ENCODE assay signal across 7 mouse cellular contexts in genomic region chr11:120631726-120632448, GRCm38 (mm10). TPM values are rescaled to one million over a fixed set of nuclear protein-coding genes. Genes with fewer than 3 reads are reported as not detected.
DNase-seq lines count a peak whose midpoint lies in the region; ATAC-seq and TF ChIP-seq lines count a peak whose summit lies in the region.

No protein-coding gene starts in this region.

- H3K4me3 ChIP-seq in spleen, adult 2 months (ENCODE audit: extremely low read depth, insufficient read depth, insufficient read length) = peak overlapping the region; percentile 69; the same call in 1 of the 2 replicates
- peak overlapping the region; percentile 92 for H3K4me3 ChIP-seq in limb, embryonic 10.5 days
- peak overlapping the region; percentile 97 for H3K4me3 ChIP-seq in olfactory bulb, adult 2 months (ENCODE audit: insufficient read depth, low read depth, low read length)

- 0 out of 2 replicates have a peak, but pooled peaks cover 1% of the 10 kb centered on the region for H3K36me3 ChIP-seq in spleen, adult 2 months (ENCODE audit: control insufficient read depth, insufficient read depth, low read length)
- H3K36me3 ChIP-seq in limb, embryonic 10.5 days = peaks cover 33% of the 10 kb centered on the region

- no peak for DNase-seq in spleen, adult 2 months (ENCODE audit: low read depth in 1 of 2, low spot score in 2 of 2)
- DNase-seq in spleen, adult 18-20 months = no peak
- no peak for DNase-seq in limb, embryonic 10.5 days (ENCODE audit: low spot score)
- DNase-seq in gastrocnemius, postnatal 25 days = no peak
- no peak for DNase-seq in left cerebral cortex, adult 11 months (ENCODE audit: low spot score)

- peaks cover 45% of the 10 kb centered on the region for H3K4me1 ChIP-seq in spleen, adult 2 months (ENCODE audit: control insufficient read depth, insufficient read depth, insufficient read length)
- H3K4me1 ChIP-seq in limb, embryonic 10.5 days = peaks cover 41% of the 10 kb centered on the region
- peaks cover 44% of the 10 kb centered on the region for H3K4me1 ChIP-seq in olfactory bulb, adult 2 months (ENCODE audit: control insufficient read depth, insufficient read depth, low read length)

- H3K9me3 ChIP-seq in limb, embryonic 10.5 days (replicated peaks) = no peaks in the 10 kb centered on the region

- H3K27ac ChIP-seq in spleen, adult 2 months (ENCODE audit: insufficient read depth, low read length) = peak overlapping the region; percentile 80; the same call in 1 of the 2 replicates
- H3K27ac ChIP-seq in limb, embryonic 10.5 days = peak overlapping the region; percentile 96
- peak overlapping the region; percentile 82; the same call in 1 of the 2 replicates for H3K27ac ChIP-seq in olfactory bulb, adult 2 months (ENCODE audit: insufficient read depth, low read depth, low read length)

- WGBS in spleen, adult 2 months = 32% methylated on average over 4 of the region's 4 CpGs
- WGBS in limb, embryonic 10.5 days = 69% methylated on average over 4 of the region's 4 CpGs
- 51% methylated on average over 4 of the region's 4 CpGs for whole genome bisulfite sequencing in olfactory bulb, adult 2 months

- H3K27me3 ChIP-seq in spleen, adult 2 months (ENCODE audit: control insufficient read depth, insufficient read depth, low read length) = no peaks in the 10 kb centered on the region
- no peaks in the 10 kb centered on the region for H3K27me3 ChIP-seq in limb, embryonic 10.5 days (ENCODE audit: low read depth, poor library complexity, severe bottlenecking)

- TF ChIP-seq POLR2A in spleen, adult 2 months (IDR thresholded peaks at IDR 0.05; ENCODE audit: low read depth, low read length) = no peak
- no peak for TF ChIP-seq POLR2A in olfactory bulb, adult 2 months (IDR thresholded peaks at IDR 0.05; ENCODE audit: insufficient read depth, low read depth, low read length)

- TF ChIP-seq CTCF in spleen, adult 2 months (IDR thresholded peaks at IDR 0.05; ENCODE audit: extremely low read depth, insufficient read depth, insufficient read length, insufficient replicate concordance) = no peak
- TF ChIP-seq CTCF in olfactory bulb, adult 2 months (IDR thresholded peaks at IDR 0.05; ENCODE audit: insufficient read depth, low read depth, low read length) = no peak

- peak; percentile 45 for ATAC-seq in erythroid progenitor cell, adult 5-6 weeks (replicated peaks; ENCODE audit: low FRiP score, poor library complexity, severe bottlenecking)

RNA-seq across cellular contexts. Expression of gene Mafg, which starts 1.5 kb away (rescaled TPM):
- polyA plus RNA-seq in spleen, adult 2 months (2012; rRNA removed) = 29.9 and 31.3 TPM in 2 replicates
- total RNA-seq in erythroid progenitor cell, adult 5-6 weeks (2015; ENCODE audit: low replicate concordance) = 36.0 TPM in 2 replicates
- 71.3 and 91.6 TPM in 2 replicates for total RNA-seq in erythroid progenitor cell, adult 5-6 weeks (2017; ENCODE audit: low replicate concordance)
- 25.9 and 28.1 TPM in 2 replicates for polyA plus RNA-seq in limb, embryonic 10.5 days (2016; fragmentation: Nextera tagmentation; extraction: Ambion mirVana)
- polyA plus RNA-seq in olfactory bulb, adult 2 months (2012; ENCODE audit: insufficient read depth, insufficient read length, low replicate concordance, missing spikeins) = 234 TPM in 1 of 2 replicates, not detected in the other
- 10 to 100 TPM; 41.8 to 47.1 TPM for total RNA-seq in gastrocnemius, postnatal 25 days (2021)

RNA-seq across cellular contexts. Expression of gene Sirt7, which starts 6.8 kb away (rescaled TPM):
- polyA plus RNA-seq in spleen, adult 2 months (2012; rRNA removed) = 119 and 139 TPM in 2 replicates
- total RNA-seq in erythroid progenitor cell, adult 5-6 weeks (2015; ENCODE audit: low replicate concordance) = 59.9 and 61.3 TPM in 2 replicates
- total RNA-seq in erythroid progenitor cell, adult 5-6 weeks (2017; ENCODE audit: low replicate concordance) = 81.2 and 85.6 TPM in 2 replicates
- 27.2 and 28.8 TPM in 2 replicates for polyA plus RNA-seq in limb, embryonic 10.5 days (2016; fragmentation: Nextera tagmentation; extraction: Ambion mirVana)
- polyA plus RNA-seq in olfactory bulb, adult 2 months (2012; ENCODE audit: insufficient read depth, insufficient read length, low replicate concordance, missing spikeins) = not detected in 2 replicates
- total RNA-seq in gastrocnemius, postnatal 25 days (2021) = 1 to 10 TPM; 4.3 to 7.2 TPM

RNA-seq across cellular contexts. Expression of gene Pycr1, which starts 11.7 kb away (rescaled TPM):
- 7.5 and 8.7 TPM in 2 replicates for polyA plus RNA-seq in spleen, adult 2 months (2012; rRNA removed)
- total RNA-seq in erythroid progenitor cell, adult 5-6 weeks (2015; ENCODE audit: low replicate concordance) = 2.1 TPM in 1 of 2 replicates, not detected in the other
- total RNA-seq in erythroid progenitor cell, adult 5-6 weeks (2017; ENCODE audit: low replicate concordance) = 1.1 TPM in 1 of 2 replicates, not detected in the other
- polyA plus RNA-seq in limb, embryonic 10.5 days (2016; fragmentation: Nextera tagmentation; extraction: Ambion mirVana) = 40.6 TPM in 2 replicates
- polyA plus RNA-seq in olfactory bulb, adult 2 months (2012; ENCODE audit: insufficient read depth, insufficient read length, low replicate concordance, missing spikeins) = not detected in 2 replicates
- 1 to 10 TPM; 6.7 to 6.8 TPM for total RNA-seq in gastrocnemius, postnatal 25 days (2021)

RNA-seq across cellular contexts. Expression of gene Pcyt2, which starts 14.2 kb away (rescaled TPM):
- 139 and 165 TPM in 2 replicates for polyA plus RNA-seq in spleen, adult 2 months (2012; rRNA removed)
- 13.3 and 14.7 TPM in 2 replicates for total RNA-seq in erythroid progenitor cell, adult 5-6 weeks (2015; ENCODE audit: low replicate concordance)
- 20.7 and 23.1 TPM in 2 replicates for total RNA-seq in erythroid progenitor cell, adult 5-6 weeks (2017; ENCODE audit: low replicate concordance)
- polyA plus RNA-seq in limb, embryonic 10.5 days (2016; fragmentation: Nextera tagmentation; extraction: Ambion mirVana) = 161 and 169 TPM in 2 replicates
- not detected in 2 replicates for polyA plus RNA-seq in olfactory bulb, adult 2 months (2012; ENCODE audit: insufficient read depth, insufficient read length, low replicate concordance, missing spikeins)
- 10 to 100 TPM; 30.7 to 34.7 TPM for total RNA-seq in gastrocnemius, postnatal 25 days (2021)

RNA-seq across cellular contexts. Expression of gene Myadml2, which starts 16.1 kb away (rescaled TPM):
- polyA plus RNA-seq in spleen, adult 2 months (2012; rRNA removed) = 0.83 and 1.5 TPM in 2 replicates
- not detected in 2 replicates for total RNA-seq in erythroid progenitor cell, adult 5-6 weeks (2015; ENCODE audit: low replicate concordance)
- total RNA-seq in erythroid progenitor cell, adult 5-6 weeks (2017; ENCODE audit: low replicate concordance) = not detected in 2 replicates
- not detected in 2 replicates for polyA plus RNA-seq in limb, embryonic 10.5 days (2016; fragmentation: Nextera tagmentation; extraction: Ambion mirVana)
- not detected in 2 replicates for polyA plus RNA-seq in olfactory bulb, adult 2 months (2012; ENCODE audit: insufficient read depth, insufficient read length, low replicate concordance, missing spikeins)
- 100 to 1,000 TPM; 121 to 134 TPM for total RNA-seq in gastrocnemius, postnatal 25 days (2021)

Comparison
In these comparisons a context has a peak if more than half of its experiments do, and no peak if none do; other contexts are left out.
1. RNA of gene Sirt7, which starts 6.8 kb away (polyA plus RNA-seq): 119 to 139 TPM in spleen, adult 2 months and 27.2 to 28.8 TPM in limb, embryonic 10.5 days; not detected in olfactory bulb, adult 2 months; every median in the first group is over 10 times any median in the second.
2. Peak in every context shown above with its lines, with median percentiles within 50 percentile points of each other: H3K27ac ChIP-seq and H3K4me3 ChIP-seq.